Mouse (Mus musculus) liver, embryonic 12.5 days (tissue): ENCODE data around the gene Stat5a. TPM values are rescaled to one million over a fixed set of nuclear protein-coding genes. Genes with fewer than 3 reads are reported as not detected.
A peak's percentile ranks its signal among the peaks of the same experiment; 100 is the strongest.

Source experiments
- ATAC-seq: fragments of 200-750 bp; cut with Nextera tagmentation; 2 replicates; pipeline ENCODE4 v1.8.0; 2017; ENCODE audit warnings: moderate number of reproducible peaks, mild to moderate bottlenecking, moderate library complexity
- H3K27ac ChIP-seq: fragments of 300-500 bp; sonication (generic); 2 replicates; pipeline ENCODE4 v1.5.1; 2016; ENCODE audit warnings: mild to moderate bottlenecking
- H3K27me3 ChIP-seq: fragments of 300-500 bp; sonication (generic); replicated peaks from 2 replicates; pipeline ENCODE4 v1.6.1; 2016; ENCODE audit warnings: mild to moderate bottlenecking, moderate library complexity
- H3K36me3 ChIP-seq: fragments of 300-500 bp; sonication (generic); 2 replicates; pipeline ENCODE4 v1.6.1; 2016; ENCODE audit warnings: mild to moderate bottlenecking, moderate library complexity
- H3K4me1 ChIP-seq: fragments of 300-500 bp; sonication (generic); 2 replicates; pipeline ENCODE4 v1.6.1; 2016
- H3K4me2 ChIP-seq: fragments of 300-500 bp; sonication (generic); 2 replicates; pipeline ENCODE4 v1.6.1; 2016; ENCODE audit warnings: mild to moderate bottlenecking, moderate library complexity
- H3K4me3 ChIP-seq: fragments of 300-500 bp; sonication (generic); 2 replicates; pipeline ENCODE4 v1.5.1; 2016; ENCODE audit warnings: mild to moderate bottlenecking, moderate library complexity
- H3K9ac ChIP-seq: fragments of 300-500 bp; sonication (generic); 2 replicates; pipeline ENCODE4 v1.6.1; 2016; ENCODE audit warnings: mild to moderate bottlenecking, moderate library complexity
- H3K9me3 ChIP-seq: fragments of 300-500 bp; sonication (generic); replicated peaks from 2 replicates; pipeline ENCODE4 v1.6.1; 2016; ENCODE audit warnings: mild to moderate bottlenecking, moderate library complexity
- WGBS: fragments of 180-500 bp; shearing (Covaris S2); methylation state at CpG from one replicate; pipeline ENCODE4 v1.1.7; 2016; ENCODE audit not compliant: insufficient replicate concordance; 5-methylcytosine and 5-hydroxymethylcytosine counted together
- polyA plus RNA-seq: library from polyadenylated mRNA; unstranded; fragments of >200 nt; fragmentation: Nextera tagmentation; extraction: Ambion mirVana; gene quantifications from 2 replicates; pipeline ENCODE4 v1.2.1, GENCODE M21; 2016

Gene Stat5a
- polyA plus RNA-seq, 1 experiment from 2014 or later = 16.0 TPM

DNA sequence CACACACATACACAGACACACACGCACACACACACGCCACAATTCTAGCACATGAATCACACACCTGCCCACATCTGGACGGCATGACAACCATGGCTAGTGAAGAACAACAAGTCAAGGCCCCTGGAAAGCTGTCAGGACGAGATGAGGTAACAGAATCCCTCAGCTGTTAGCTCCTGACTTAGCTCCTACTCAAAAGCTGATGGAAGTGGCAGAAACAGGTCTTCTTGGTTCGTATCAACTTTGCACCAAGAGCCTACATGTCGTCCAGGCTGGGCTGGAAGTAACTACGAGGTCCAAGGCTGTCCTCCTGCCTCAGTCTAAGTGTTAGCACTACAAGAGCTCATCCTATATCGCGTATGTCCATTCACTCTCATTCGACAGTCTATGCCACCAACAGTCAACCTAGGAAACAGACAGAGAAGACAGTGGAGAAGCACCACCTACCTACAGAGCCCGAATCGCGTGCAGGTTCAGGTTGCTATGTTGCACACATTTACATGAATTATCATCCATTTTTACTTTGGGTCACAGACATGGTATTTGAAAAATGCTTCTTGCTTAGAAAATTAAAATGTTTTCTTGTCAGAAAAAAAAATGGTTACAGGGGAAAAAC, 37.4 kb upstream of the Stat5a start:
- H3K9ac ChIP-seq = no peak overlapping the region
- H3K4me1 ChIP-seq = peaks cover 91% of the 10 kb centered on the region
- H3K27ac ChIP-seq = no peak overlapping the region
- no peak for ATAC-seq
- H3K4me2 ChIP-seq = no peak overlapping the region
- no peaks in the 10 kb centered on the region for H3K36me3 ChIP-seq
- H3K27me3 ChIP-seq = no peaks in the 10 kb centered on the region
- no peak overlapping the region for H3K4me3 ChIP-seq
- H3K9me3 ChIP-seq = no peaks in the 10 kb centered on the region
- WGBS = 80% methylated on average over 13 of the region's 13 CpGs

DNA sequence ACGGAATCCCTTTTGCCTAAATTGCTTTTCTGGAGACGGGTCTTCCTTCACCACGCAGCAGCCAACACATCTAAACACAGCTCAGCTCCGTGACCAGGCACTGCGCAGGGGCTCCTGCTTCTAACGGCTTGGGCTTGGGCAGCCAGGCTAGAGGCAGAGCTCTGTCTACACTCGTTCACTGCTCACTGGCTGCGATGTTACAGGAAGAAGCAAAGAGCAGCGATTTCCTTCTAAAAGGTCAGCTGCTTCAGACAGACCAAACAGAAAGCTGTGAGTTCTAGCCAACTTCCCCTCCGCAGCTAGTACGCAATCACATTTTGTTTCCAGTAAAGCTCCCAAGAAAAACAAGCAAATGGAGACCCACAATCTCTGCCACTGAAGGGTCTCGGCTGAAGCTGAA, 36.8 kb upstream of the Stat5a start:
- Histone ChIP-seq H3K4me1 (peaks cover 90% of the 10 kb centered on the region), H3K9me3 (no peaks in the 10 kb centered on the region), H3K4me3 (no peak overlapping the region), H3K36me3 (0 out of 2 replicates have a peak, but pooled peaks cover 4% of the 10 kb centered on the region), H3K27me3 (no peaks in the 10 kb centered on the region), H3K9ac (0 out of 2 replicates have a peak overlapping the region, but pooled peaks have one; percentile 23), H3K27ac (peak overlapping the region; percentile 53), H3K4me2 (peak overlapping the region; percentile 42)
- no peak for ATAC-seq
- 36% methylated on average over 12 of the region's 12 CpGs for WGBS

DNA sequence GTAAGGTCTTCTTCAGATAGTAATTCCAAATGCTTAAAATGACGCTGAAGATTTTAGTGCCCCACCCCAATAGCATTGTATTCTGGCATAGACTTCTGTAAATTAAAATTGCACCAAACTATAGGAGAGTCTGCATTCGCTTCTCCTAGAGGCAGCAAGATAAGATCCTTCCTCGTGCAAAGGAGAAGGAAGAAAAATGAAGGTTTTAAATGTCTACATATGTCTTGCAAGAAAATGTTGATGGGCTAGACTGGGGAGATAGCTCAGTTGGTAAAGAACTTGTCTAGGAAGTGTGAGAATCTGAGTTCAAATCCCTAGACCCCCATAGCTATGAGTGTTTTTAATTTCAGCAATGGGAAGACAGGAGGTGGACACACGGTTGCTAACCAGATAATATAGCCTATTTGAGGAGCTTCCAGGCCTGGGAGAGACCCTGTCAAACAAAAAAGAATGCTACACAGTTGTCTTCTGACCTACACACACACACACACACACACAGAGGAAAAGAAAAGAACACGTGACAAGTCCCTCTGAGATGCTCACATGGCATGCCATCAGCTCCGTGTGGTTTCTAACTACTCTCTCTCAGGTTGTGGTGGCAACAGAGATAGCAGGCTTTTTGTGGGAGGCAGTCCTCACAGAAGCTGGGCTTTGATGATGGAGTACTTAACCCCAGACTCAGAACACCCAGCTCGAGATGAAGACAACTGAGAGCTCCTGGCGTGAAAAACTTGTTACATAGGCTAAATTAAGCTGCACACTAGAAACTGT, 35.4 kb upstream of the Stat5a start:
- ATAC-seq = peak; percentile 46; the same call in 1 of the 2 replicates
- Histone ChIP-seq H3K27ac (0 out of 2 replicates have a peak overlapping the region, but pooled peaks have one; percentile 28), H3K36me3 (0 out of 2 replicates have a peak, but pooled peaks cover 8% of the 10 kb centered on the region), H3K4me3 (no peak overlapping the region), H3K4me2 (no peak overlapping the region), H3K9ac (no peak overlapping the region), H3K9me3 (no peaks in the 10 kb centered on the region), H3K4me1 (peaks cover 88% of the 10 kb centered on the region), H3K27me3 (no peaks in the 10 kb centered on the region)
- WGBS = 33% methylated on average over 8 of the region's 8 CpGs

DNA sequence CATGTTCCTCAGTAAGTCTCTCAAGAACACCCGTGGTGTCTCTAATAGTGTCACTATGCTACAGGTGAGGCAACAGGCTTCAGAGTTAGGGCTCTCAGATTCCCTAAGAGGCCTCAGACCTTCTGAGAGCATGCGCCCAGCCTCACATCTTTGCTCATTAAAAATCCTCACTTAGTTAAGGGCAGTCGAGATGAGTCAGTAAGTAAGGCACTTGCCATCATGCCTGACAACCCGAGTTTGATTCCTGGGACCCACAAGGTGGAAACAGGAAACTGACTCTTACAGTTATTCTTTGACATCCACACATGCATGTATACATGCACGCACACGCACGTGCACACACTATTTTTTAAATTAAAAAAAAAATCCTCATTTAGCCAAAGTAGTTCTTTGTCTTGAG, 34.7 kb upstream of the Stat5a start:
- Histone ChIP-seq H3K9me3 (no peaks in the 10 kb centered on the region), H3K36me3 (0 out of 2 replicates have a peak, but pooled peaks cover 12% of the 10 kb centered on the region), H3K4me2 (no peak overlapping the region), H3K4me3 (no peak overlapping the region), H3K27ac (0 out of 2 replicates have a peak overlapping the region, but pooled peaks have one; percentile 28), H3K27me3 (no peaks in the 10 kb centered on the region), H3K9ac (no peak overlapping the region), H3K4me1 (peaks cover 88% of the 10 kb centered on the region)
- 69% methylated on average over 7 of the region's 7 CpGs for WGBS
- no peak for ATAC-seq

DNA sequence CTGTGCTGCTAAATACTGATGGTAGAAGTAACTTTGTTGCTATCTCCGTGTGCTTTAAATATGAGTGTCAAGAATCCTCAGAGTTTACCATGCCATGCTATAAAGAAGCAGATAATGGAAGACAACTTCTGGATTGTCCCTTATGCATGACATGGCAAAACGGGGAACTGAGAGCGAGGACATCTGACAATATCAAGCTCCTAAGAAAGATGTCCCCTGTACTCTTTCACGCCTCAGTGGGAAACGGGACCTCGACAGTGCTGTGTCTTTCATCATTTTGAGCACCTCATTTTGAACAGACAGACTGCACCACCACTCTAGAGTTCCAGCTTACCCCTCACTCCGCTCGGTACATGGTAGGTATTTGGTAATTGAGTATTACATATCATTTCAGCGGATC, 33.7 kb upstream of the Stat5a start:
- Histone ChIP-seq H3K9me3 (no peaks in the 10 kb centered on the region), H3K9ac (no peak overlapping the region), H3K4me3 (no peak overlapping the region), H3K4me1 (peaks cover 83% of the 10 kb centered on the region), H3K36me3 (0 out of 2 replicates have a peak, but pooled peaks cover 12% of the 10 kb centered on the region), H3K27me3 (no peaks in the 10 kb centered on the region), H3K27ac (no peak overlapping the region; the same call in 1 of the 2 replicates), H3K4me2 (no peak overlapping the region)
- 73% methylated on average over 9 of the region's 9 CpGs for WGBS
- no peak for ATAC-seq

DNA sequence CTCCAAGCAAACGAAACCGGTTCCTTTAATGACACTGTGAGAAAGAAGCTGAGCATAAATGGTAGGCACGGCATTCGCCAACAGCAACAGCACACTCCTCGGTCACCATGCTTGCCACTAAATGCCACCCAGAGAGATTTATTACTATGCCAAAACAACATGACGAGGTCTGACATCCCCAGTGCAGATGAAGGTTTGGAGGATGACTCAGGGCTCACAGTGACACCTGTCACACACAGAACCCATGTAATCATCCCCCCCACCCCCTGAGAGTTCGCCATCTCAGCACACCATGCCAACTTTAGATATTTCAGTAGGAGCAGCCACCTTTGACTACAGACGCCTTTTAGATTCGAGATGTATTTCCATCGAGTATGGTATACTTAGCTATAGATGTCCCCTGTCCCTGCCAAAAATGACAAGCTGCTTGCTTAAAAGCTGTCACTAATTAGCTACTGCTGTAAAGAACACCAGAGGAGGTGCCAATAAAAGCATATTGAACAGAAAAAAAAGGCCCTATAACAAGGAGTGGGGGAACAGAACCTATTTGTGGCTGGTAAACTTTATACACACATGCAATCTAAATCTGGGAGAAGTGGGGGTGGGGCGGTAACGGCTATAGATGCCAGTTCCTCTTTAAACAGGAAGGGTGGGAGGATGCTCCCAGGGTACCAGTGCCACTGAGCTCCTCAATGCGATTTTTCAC, 32.8 kb upstream of the Stat5a start:
- Histone ChIP-seq H3K4me3 (no peak overlapping the region), H3K9ac (no peak overlapping the region), H3K4me1 (peaks cover 82% of the 10 kb centered on the region), H3K27me3 (no peaks in the 10 kb centered on the region), H3K36me3 (0 out of 2 replicates have a peak, but pooled peaks cover 12% of the 10 kb centered on the region), H3K4me2 (no peak overlapping the region), H3K27ac (no peak overlapping the region), H3K9me3 (no peaks in the 10 kb centered on the region)
- 64% methylated on average over 13 of the region's 13 CpGs for WGBS
- no peak for ATAC-seq

DNA sequence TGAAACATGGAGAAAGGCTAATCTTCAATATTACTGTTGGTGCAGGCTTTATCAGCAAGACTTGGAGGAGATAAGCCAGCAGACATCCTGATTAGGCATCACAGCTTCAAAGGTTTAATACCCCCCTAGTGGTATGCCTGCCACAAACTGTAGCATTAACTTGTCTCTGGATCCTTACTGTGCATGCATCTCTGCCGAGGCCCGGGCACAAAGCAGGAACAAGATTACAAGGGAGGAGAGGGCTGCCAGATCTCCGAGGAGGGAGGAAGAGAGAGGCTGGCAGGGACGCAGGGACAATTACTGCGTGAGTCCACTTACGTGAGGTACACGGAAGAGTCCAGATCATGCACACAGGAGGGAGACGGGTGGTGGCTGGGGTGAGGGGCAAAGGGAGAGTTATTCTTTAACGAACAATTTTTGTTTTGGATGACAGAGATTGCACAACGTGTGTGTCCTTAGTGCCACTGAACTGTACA, 30.4 kb upstream of the Stat5a start:
- peak overlapping the region; percentile 51; the same call in 1 of the 2 replicates for H3K27ac ChIP-seq
- ATAC-seq = no peak
- peak overlapping the region; percentile 19; the same call in 1 of the 2 replicates for H3K4me2 ChIP-seq
- peaks cover 81% of the 10 kb centered on the region for H3K4me1 ChIP-seq
- no peak overlapping the region for H3K9ac ChIP-seq
- H3K9me3 ChIP-seq = no peaks in the 10 kb centered on the region
- WGBS = 54% methylated on average over 10 of the region's 10 CpGs
- no peak overlapping the region for H3K4me3 ChIP-seq
- 0 out of 2 replicates have a peak, but pooled peaks cover 12% of the 10 kb centered on the region for H3K36me3 ChIP-seq
- H3K27me3 ChIP-seq = no peaks in the 10 kb centered on the region

DNA sequence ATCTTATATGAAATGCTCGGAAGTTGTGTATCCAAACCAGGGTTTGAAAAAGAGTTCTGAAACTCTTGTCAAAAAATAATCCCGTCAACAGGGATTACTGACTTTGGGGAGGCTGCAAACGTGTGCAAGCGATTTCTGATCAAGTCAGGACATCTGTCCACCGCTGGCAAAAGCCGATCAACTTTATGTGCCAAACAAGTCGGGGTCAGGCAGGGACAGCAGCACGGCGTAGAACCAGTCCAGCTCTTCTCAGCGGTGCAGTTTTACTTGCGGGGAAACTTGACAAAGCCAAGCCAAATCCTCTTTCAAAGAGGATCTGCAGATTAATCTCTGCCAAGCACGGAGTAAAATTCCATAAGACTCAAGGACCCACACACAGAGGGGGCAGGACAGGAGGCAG, 29.5 kb upstream of the Stat5a start:
- peaks cover 75% of the 10 kb centered on the region for H3K4me1 ChIP-seq
- no peak overlapping the region for H3K4me2 ChIP-seq
- no peak overlapping the region for H3K4me3 ChIP-seq
- no peaks in the 10 kb centered on the region for H3K27me3 ChIP-seq
- WGBS = 73% methylated on average over 12 of the region's 12 CpGs
- no peak overlapping the region for H3K9ac ChIP-seq
- no peaks in the 10 kb centered on the region for H3K9me3 ChIP-seq
- no peak overlapping the region for H3K27ac ChIP-seq
- ATAC-seq = no peak
- 0 out of 2 replicates have a peak, but pooled peaks cover 12% of the 10 kb centered on the region for H3K36me3 ChIP-seq

DNA sequence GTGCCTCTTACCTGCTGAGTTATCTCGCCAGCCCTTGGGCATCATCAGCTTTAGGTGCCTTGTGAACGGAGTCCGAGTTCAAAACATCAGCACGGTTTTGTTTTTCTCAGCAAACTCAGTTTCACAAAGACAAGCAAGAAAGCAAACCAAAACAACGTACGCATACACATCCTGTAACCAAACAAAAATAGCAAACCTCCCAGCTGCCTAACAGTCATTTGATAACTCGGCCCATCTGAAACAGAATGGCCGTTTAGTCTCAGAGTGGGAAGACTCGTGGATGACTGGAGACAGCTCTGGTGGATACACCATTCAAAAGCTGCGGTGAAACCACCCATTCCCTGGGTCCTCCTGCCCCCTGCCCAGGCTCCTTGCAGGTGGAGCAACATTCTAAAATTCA, 27.8 kb upstream of the Stat5a start:
- WGBS = 76% methylated on average over 10 of the region's 10 CpGs
- ATAC-seq = no peak
- Histone ChIP-seq H3K36me3 (0 out of 2 replicates have a peak, but pooled peaks cover 12% of the 10 kb centered on the region), H3K4me3 (no peak overlapping the region), H3K9ac (no peak overlapping the region), H3K27ac (no peak overlapping the region), H3K27me3 (no peaks in the 10 kb centered on the region), H3K9me3 (no peaks in the 10 kb centered on the region), H3K4me1 (peaks cover 61% of the 10 kb centered on the region), H3K4me2 (no peak overlapping the region)

DNA sequence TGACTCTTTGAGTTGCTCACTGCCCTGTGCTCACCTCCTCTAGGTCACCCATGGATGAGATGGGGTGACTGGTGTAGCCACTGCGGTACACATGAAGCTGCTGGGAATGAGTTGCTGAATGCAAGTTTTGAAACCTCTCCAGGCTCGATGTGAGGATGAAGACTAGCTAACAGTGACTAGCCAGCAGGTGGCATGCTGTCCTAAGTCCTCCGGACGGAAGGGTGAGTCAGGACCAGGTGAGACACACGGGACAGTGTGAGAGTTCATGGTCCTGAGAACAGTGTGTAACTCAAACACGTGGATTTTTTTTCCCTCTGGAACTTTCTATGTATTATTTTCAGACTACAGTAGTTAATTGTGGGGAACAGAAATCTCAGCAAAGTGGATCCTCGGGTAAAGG, 25.7 kb upstream of the Stat5a start:
- H3K9ac ChIP-seq = no peak overlapping the region
- peaks cover 4% of the 10 kb centered on the region for H3K9me3 ChIP-seq
- H3K27me3 ChIP-seq = no peaks in the 10 kb centered on the region
- WGBS = 66% methylated on average over 7 of the region's 7 CpGs
- H3K4me2 ChIP-seq = no peak overlapping the region
- no peak for ATAC-seq
- H3K4me1 ChIP-seq = peaks cover 43% of the 10 kb centered on the region
- H3K27ac ChIP-seq = no peak overlapping the region
- H3K4me3 ChIP-seq = no peak overlapping the region
- peaks cover 7% of the 10 kb centered on the region; the same call in 1 of the 2 replicates for H3K36me3 ChIP-seq

DNA sequence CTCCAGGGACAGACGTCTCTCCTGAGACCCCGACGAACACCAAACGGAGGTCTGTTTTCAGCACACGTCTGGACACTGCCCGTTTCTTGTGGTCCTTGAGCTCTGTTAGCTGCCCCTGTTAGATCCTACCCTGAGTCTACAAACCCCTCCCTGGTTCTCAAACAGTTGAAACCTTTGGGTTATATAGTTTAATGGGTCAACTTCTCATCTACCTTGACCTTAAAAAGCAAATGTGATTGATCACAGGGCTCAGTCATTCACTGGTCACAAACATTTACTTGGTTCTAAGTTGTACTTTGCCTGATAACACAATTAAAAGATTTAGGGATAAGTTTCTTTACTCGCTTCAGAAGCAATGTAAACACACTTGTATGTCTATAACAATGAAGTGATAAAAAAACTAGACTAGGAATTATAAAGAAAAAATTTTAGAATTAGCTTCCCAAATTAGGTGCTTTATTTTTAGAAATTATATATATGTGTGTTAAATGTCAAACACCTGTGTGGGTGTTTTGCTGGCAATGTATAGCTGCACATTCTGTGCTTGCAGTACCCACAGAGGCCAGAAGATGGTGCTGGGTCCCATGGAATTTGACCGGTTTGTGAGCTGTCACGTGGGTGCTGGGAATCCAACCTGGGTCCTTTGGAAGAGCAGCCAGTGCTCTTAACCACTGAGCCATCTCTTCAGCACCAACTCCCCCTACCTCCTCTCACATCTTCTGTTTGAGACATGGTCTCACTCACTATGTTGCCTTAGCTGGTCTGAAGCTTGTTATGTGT, 22.0 kb upstream of the Stat5a start:
- H3K9me3 ChIP-seq = peaks cover 4% of the 10 kb centered on the region
- no peak overlapping the region for H3K4me2 ChIP-seq
- WGBS = 73% methylated on average over 9 of the region's 9 CpGs
- ATAC-seq = no peak
- no peaks in the 10 kb centered on the region for H3K27me3 ChIP-seq
- no peak overlapping the region for H3K4me3 ChIP-seq
- no peak overlapping the region for H3K27ac ChIP-seq
- no peak overlapping the region for H3K9ac ChIP-seq
- peaks cover 6% of the 10 kb centered on the region; the same call in 1 of the 2 replicates for H3K36me3 ChIP-seq
- peaks cover 47% of the 10 kb centered on the region for H3K4me1 ChIP-seq
